Mouse (Mus musculus): Measurements from ENCODE around the gene Gtdc1. TPM values are rescaled to one million over a fixed set of nuclear protein-coding genes. Genes with fewer than 3 reads are reported as not detected.
A peak's percentile ranks its signal among the peaks of the same experiment; 100 is the strongest.
"Not testable (repeated sequence)": the region's sequence is repeated elsewhere in the genome, so short reads cannot be mapped to it uniquely, and the experiment has no call there.

The Gtdc1 gene
- polyA plus RNA-seq, 1 experiment from 2014 or later, result 17.4 TPM

DNA sequence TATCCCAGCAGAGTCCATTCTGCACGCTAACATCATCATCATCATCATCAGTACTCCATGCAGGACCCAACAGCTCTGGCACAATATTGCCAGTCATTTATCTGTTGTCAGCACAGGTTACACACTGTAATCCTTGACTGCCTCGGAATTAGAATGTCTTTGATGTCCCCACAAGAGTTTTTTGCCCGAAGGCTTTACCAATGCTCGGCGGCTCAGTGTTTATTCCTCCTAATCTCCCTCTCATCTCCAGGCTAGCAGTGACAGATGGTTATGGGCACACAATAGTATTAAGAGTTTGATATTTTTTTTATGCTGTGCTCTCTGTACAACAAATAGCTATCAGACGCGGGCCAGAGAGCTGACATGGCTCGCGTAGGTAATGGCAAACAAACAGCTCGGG is 294.9 kb downstream of the Gtdc1 start:
- 21% methylated on average over 10 of the region's 10 CpGs for WGBS
- Histone ChIP-seq H3K4me3 (ENCODE audit: low read depth, low read length) (no peak overlapping the region), H3K4me2 (ENCODE audit: low read length) (peak overlapping the region; percentile 35), H3K36me3 (ENCODE audit: control insufficient read depth, insufficient read depth, low read length) (no peaks in the 10 kb centered on the region), H3K9me3 (replicated peaks; ENCODE audit: control insufficient read depth, low read length, poor library complexity, severe bottlenecking) (no peaks in the 10 kb centered on the region), H3K27me3 (ENCODE audit: control insufficient read depth, insufficient read depth, low read depth, low read length) (no peaks in the 10 kb centered on the region), H3K4me1 (ENCODE audit: control insufficient read depth, insufficient read depth, low read length) (peaks cover 9% of the 10 kb centered on the region), H3K9ac (ENCODE audit: low read depth, low read length) (no peak overlapping the region), H3K27ac (ENCODE audit: low read length) (peak overlapping the region; percentile 58; the same call in 1 of the 2 replicates)
- peak; percentile 84 for ATAC-seq

DNA sequence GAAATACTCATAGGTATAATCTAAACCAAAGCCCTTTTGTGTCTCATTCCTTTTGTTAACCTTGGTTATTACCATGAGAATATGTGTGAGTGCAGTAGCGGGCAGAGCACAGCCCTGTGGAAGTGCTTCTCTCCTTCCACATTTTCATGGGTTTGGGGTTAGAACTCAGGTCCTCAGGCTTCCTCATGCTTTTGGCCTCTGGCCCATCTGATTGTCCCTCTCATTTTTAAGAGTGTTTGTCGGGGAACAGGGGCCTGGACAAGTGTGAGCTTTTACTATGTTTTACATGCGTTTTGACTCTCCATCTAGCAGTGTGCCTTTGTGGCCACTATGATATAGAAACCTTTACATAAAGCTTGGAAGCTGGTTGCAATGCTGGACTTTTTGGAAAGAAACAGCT is 296.4 kb downstream of the Gtdc1 start:
- no peaks in the 10 kb centered on the region for H3K36me3 ChIP-seq (ENCODE audit: control insufficient read depth, insufficient read depth, low read length)

DNA sequence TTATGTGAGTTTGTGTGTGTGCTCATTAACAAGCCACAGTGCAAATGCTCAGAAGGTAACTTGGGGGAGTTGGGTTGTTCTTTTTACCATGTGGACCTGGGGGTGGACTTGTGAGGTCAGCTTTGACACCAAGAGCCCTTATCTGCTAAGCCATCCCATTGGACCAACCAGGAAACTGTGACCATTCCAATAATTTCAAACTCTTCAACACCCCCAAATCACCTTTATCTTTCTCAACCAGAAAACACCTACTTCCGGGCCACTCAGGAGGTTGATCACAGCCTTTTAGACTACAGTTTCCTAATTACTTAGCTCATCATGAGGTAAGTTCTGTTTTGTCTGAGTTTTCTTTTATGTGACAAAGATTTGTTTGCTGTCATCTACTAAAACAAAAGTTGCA is 298.7 kb downstream of the Gtdc1 start:
- no peaks in the 10 kb centered on the region for H3K27me3 ChIP-seq (ENCODE audit: control insufficient read depth, insufficient read depth, low read depth, low read length)
- 100% methylated on average over 1 of the region's 1 CpGs for WGBS
- H3K9ac ChIP-seq (ENCODE audit: low read depth, low read length), result no peak overlapping the region
- ATAC-seq, result no peak
- no peaks in the 10 kb centered on the region for H3K9me3 ChIP-seq (replicated peaks; ENCODE audit: control insufficient read depth, low read length, poor library complexity, severe bottlenecking)
- H3K27ac ChIP-seq (ENCODE audit: low read length), result no peak overlapping the region
- no peaks in the 10 kb centered on the region for H3K36me3 ChIP-seq (ENCODE audit: control insufficient read depth, insufficient read depth, low read length)
- peaks cover 10% of the 10 kb centered on the region for H3K4me1 ChIP-seq (ENCODE audit: control insufficient read depth, insufficient read depth, low read length)
- no peak overlapping the region for H3K4me3 ChIP-seq (ENCODE audit: low read depth, low read length)
- no peak overlapping the region for H3K4me2 ChIP-seq (ENCODE audit: low read length)

More for the DNA sequence above, 296.4 kb downstream of the Gtdc1 start:
- Histone ChIP-seq H3K27ac (ENCODE audit: low read length) (no peak overlapping the region), H3K4me2 (ENCODE audit: low read length) (no peak overlapping the region), H3K4me3 (ENCODE audit: low read depth, low read length) (no peak overlapping the region), H3K27me3 (ENCODE audit: control insufficient read depth, insufficient read depth, low read depth, low read length) (no peaks in the 10 kb centered on the region), H3K9me3 (replicated peaks; ENCODE audit: control insufficient read depth, low read length, poor library complexity, severe bottlenecking) (no peaks in the 10 kb centered on the region), H3K4me1 (ENCODE audit: control insufficient read depth, insufficient read depth, low read length) (peaks cover 9% of the 10 kb centered on the region), H3K9ac (ENCODE audit: low read depth, low read length) (no peak overlapping the region)
- no peak for ATAC-seq
- WGBS, result 68% methylated on average over 3 of the region's 3 CpGs

DNA sequence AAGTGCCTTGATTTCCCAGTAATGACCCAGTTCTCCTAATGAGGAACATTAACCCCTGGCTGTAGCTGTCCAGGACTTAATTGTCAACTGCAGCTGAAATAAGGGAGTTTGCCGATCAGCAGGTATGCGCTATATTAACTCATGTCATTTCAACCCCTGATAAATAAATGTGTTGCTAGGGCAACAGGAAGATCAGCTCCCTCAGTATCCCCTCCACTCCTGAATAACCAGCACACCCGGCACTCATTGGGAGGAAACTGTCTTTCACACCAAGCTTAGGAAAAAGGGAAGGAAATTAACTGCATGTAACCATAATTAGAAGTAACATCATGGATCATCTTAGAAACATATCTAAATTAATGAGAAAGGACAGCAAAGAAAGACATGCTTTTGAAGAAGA is 302.3 kb downstream of the Gtdc1 start:
- Histone ChIP-seq H3K9me3 (replicated peaks; ENCODE audit: control insufficient read depth, low read length, poor library complexity, severe bottlenecking) (no peaks in the 10 kb centered on the region), H3K27ac (ENCODE audit: low read length) (no peak overlapping the region), H3K4me3 (ENCODE audit: low read depth, low read length) (no peak overlapping the region), H3K36me3 (ENCODE audit: control insufficient read depth, insufficient read depth, low read length) (no peaks in the 10 kb centered on the region), H3K4me2 (ENCODE audit: low read length) (no peak overlapping the region), H3K27me3 (ENCODE audit: control insufficient read depth, insufficient read depth, low read depth, low read length) (no peaks in the 10 kb centered on the region), H3K9ac (ENCODE audit: low read depth, low read length) (no peak overlapping the region), H3K4me1 (ENCODE audit: control insufficient read depth, insufficient read depth, low read length) (peaks cover 3% of the 10 kb centered on the region; the same call in 1 of the 2 replicates)
- peak; percentile 64; the same call in 1 of the 2 replicates for ATAC-seq
- WGBS, result 50% methylated on average over 3 of the region's 3 CpGs

DNA sequence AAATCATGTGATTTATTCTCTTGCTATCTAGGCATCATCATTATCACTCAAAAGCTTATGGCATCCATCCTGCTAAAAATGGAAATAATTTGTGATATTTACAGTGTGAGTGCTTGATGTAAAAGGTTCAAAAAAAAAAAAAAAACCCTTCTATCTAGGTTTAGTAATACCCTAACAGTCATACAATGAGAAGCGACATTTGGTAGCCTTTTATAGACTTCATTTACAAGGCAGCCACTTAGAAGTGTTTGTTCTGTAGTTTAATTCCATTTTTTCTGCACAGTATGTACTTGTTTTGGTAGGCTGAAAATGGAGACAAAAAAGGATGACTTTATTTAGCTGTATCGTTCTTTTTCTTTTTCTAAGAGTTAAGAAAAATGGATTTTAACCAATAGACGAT is 305.0 kb downstream of the Gtdc1 start:
- no peak for ATAC-seq
- 91% methylated on average over 3 of the region's 3 CpGs for WGBS
- no peaks in the 10 kb centered on the region for H3K36me3 ChIP-seq (ENCODE audit: control insufficient read depth, insufficient read depth, low read length)
- no peak overlapping the region for H3K9ac ChIP-seq (ENCODE audit: low read depth, low read length)
- H3K4me3 ChIP-seq (ENCODE audit: low read depth, low read length), result no peak overlapping the region
- no peak overlapping the region for H3K27ac ChIP-seq (ENCODE audit: low read length)
- H3K4me2 ChIP-seq (ENCODE audit: low read length), result no peak overlapping the region
- H3K9me3 ChIP-seq (replicated peaks; ENCODE audit: control insufficient read depth, low read length, poor library complexity, severe bottlenecking), result no peaks in the 10 kb centered on the region
- no peaks in the 10 kb centered on the region for H3K27me3 ChIP-seq (ENCODE audit: control insufficient read depth, insufficient read depth, low read depth, low read length)
- peaks cover 3% of the 10 kb centered on the region; the same call in 1 of the 2 replicates for H3K4me1 ChIP-seq (ENCODE audit: control insufficient read depth, insufficient read depth, low read length)

DNA sequence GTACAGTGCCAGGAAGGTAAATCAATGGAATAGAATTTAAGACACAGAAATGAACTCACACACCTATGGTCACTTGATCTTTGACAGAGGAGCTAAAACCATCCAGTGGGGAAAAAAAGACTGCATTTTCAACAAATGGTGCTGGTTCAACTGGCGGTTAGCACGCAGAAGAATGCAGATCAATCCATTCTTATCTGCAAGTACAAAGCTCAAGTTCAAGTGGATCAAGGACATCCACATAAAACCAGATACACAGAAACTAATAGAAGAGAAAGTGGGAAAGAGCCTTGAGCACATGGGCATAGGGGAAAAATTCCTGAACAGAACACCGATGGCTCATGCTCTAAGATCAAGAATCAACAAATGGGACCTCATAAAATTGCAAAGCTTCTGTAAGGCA is 327.8 kb downstream of the Gtdc1 start:
- not testable (repeated sequence) for H3K27ac ChIP-seq (ENCODE audit: low read length); H3K27me3 ChIP-seq (ENCODE audit: control insufficient read depth, insufficient read depth, low read depth, low read length); H3K9me3 ChIP-seq (replicated peaks; ENCODE audit: control insufficient read depth, low read length, poor library complexity, severe bottlenecking); H3K4me1 ChIP-seq (ENCODE audit: control insufficient read depth, insufficient read depth, low read length); H3K4me3 ChIP-seq (ENCODE audit: low read depth, low read length); ATAC-seq; H3K4me2 ChIP-seq (ENCODE audit: low read length); H3K36me3 ChIP-seq (ENCODE audit: control insufficient read depth, insufficient read depth, low read length); H3K9ac ChIP-seq (ENCODE audit: low read depth, low read length)
- 92% methylated on average over 3 of the region's 3 CpGs for WGBS

DNA sequence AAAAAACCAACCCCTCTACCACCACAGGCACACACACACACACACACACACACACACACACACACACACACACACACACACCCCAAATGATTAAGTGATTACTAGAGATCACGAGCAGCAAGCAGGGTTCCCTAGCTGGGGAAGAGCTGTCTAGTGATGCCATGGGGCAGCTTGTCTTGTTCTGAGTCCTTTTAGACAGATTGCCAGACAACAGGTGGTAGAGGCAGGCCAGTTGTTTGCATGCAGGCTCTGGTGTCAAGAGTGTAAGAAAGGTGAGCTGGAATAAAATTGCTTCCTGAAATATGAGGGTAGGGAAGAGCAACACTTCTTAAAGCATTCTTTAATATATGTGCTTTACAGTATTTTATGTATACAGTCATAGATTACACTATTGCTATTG is 333.2 kb downstream of the Gtdc1 start:
- Histone ChIP-seq H3K36me3 (ENCODE audit: control insufficient read depth, insufficient read depth, low read length) (no peaks in the 10 kb centered on the region), H3K9me3 (replicated peaks; ENCODE audit: control insufficient read depth, low read length, poor library complexity, severe bottlenecking) (no peaks in the 10 kb centered on the region), H3K4me1 (ENCODE audit: control insufficient read depth, insufficient read depth, low read length) (no peaks in the 10 kb centered on the region), H3K27ac (ENCODE audit: low read length) (no peak overlapping the region), H3K27me3 (ENCODE audit: control insufficient read depth, insufficient read depth, low read depth, low read length) (no peaks in the 10 kb centered on the region), H3K4me2 (ENCODE audit: low read length) (no peak overlapping the region), H3K9ac (ENCODE audit: low read depth, low read length) (no peak overlapping the region), H3K4me3 (ENCODE audit: low read depth, low read length) (no peak overlapping the region)
- ATAC-seq, result no peak
- 53% methylated on average over 1 of the region's 1 CpGs for WGBS

DNA sequence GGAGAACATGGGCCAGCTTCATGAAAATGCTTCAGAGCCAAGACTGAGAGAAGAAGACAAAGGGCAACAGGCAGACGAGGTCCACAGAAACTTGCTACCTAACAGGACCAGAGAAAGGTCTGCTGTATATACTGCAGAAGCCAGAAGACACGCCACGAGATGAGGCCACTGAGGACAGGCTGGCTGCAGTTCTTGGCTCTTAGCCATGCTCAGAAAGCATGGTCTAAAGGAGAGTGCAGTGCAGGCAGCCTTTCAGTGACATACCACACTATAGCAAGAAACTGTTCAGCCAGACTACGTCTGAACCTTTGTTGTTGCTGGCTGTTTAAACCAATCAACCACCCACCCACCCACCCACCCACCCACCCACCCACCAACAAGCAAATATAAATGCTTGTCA is 336.6 kb downstream of the Gtdc1 start:
- 54% methylated on average over 4 of the region's 4 CpGs for WGBS

DNA sequence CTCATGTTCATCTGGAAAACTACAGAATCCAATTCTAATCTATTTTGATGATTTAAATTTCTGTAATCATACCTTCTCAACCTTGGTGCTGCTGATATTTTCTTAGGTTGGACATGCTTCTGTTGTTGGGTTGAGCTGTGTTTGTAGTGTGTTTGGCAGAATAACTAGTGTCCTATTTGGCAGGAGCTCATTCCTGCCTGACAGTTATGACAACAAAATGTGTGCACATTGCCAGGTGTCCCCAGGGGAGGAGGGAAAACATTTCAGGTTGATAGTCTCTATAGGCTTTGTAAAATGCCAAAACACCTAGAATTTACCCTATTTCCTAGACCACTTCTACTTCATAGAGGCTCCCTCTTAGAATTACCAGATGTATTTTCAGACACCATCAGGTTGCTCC is 343.4 kb downstream of the Gtdc1 start:
- H3K4me1 ChIP-seq (ENCODE audit: control insufficient read depth, insufficient read depth, low read length), result no peaks in the 10 kb centered on the region
- no peak overlapping the region for H3K27ac ChIP-seq (ENCODE audit: low read length)
- H3K27me3 ChIP-seq (ENCODE audit: control insufficient read depth, insufficient read depth, low read depth, low read length), result no peaks in the 10 kb centered on the region
- no peak for ATAC-seq
- no peak overlapping the region for H3K9ac ChIP-seq (ENCODE audit: low read depth, low read length)
- peaks cover 4% of the 10 kb centered on the region; the same call in 1 of the 2 replicates for H3K9me3 ChIP-seq (replicated peaks; ENCODE audit: control insufficient read depth, low read length, poor library complexity, severe bottlenecking)
- H3K4me3 ChIP-seq (ENCODE audit: low read depth, low read length), result no peak overlapping the region
- no peaks in the 10 kb centered on the region for H3K36me3 ChIP-seq (ENCODE audit: control insufficient read depth, insufficient read depth, low read length)
- H3K4me2 ChIP-seq (ENCODE audit: low read length), result no peak overlapping the region

More for the DNA sequence above, 336.6 kb downstream of the Gtdc1 start:
- no peak for ATAC-seq
- Histone ChIP-seq H3K27me3 (ENCODE audit: control insufficient read depth, insufficient read depth, low read depth, low read length) (no peaks in the 10 kb centered on the region), H3K36me3 (ENCODE audit: control insufficient read depth, insufficient read depth, low read length) (no peaks in the 10 kb centered on the region), H3K4me3 (ENCODE audit: low read depth, low read length) (no peak overlapping the region), H3K27ac (ENCODE audit: low read length) (no peak overlapping the region), H3K4me2 (ENCODE audit: low read length) (no peak overlapping the region), H3K4me1 (ENCODE audit: control insufficient read depth, insufficient read depth, low read length) (no peaks in the 10 kb centered on the region), H3K9me3 (replicated peaks; ENCODE audit: control insufficient read depth, low read length, poor library complexity, severe bottlenecking) (no peaks in the 10 kb centered on the region), H3K9ac (ENCODE audit: low read depth, low read length) (no peak overlapping the region)

DNA sequence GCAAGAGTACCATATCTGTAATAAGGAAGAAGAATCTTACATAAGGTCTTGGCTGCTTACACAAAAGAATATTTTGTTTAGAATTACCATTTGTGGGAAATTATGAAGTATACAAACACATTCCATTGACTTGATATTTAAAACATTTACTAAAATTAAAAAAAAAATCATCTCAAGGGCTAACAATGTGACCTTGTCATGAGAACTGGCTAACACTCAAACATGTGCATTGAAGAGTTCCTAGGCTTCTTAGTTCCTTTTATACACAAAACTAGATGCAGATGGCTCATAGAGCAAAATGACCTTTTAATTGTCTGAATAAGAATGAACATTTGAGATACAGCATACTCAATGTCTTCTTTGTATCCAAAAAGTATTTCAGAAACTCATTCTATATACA is 344.0 kb downstream of the Gtdc1 start:
- ATAC-seq, result no peak
- Histone ChIP-seq H3K9ac (ENCODE audit: low read depth, low read length) (no peak overlapping the region), H3K27ac (ENCODE audit: low read length) (no peak overlapping the region), H3K9me3 (replicated peaks; ENCODE audit: control insufficient read depth, low read length, poor library complexity, severe bottlenecking) (peaks cover 4% of the 10 kb centered on the region; the same call in 1 of the 2 replicates), H3K4me2 (ENCODE audit: low read length) (no peak overlapping the region), H3K4me3 (ENCODE audit: low read depth, low read length) (no peak overlapping the region), H3K27me3 (ENCODE audit: control insufficient read depth, insufficient read depth, low read depth, low read length) (no peaks in the 10 kb centered on the region), H3K36me3 (ENCODE audit: control insufficient read depth, insufficient read depth, low read length) (no peaks in the 10 kb centered on the region), H3K4me1 (ENCODE audit: control insufficient read depth, insufficient read depth, low read length) (no peaks in the 10 kb centered on the region)
